Mouse (Mus musculus): ENCODE measurements at regions not wholly inside any gene's neighbourhood (a gene's known extent, or its start where the extent isn't known, plus 50 kb on each side); places are given as distances from the start of the nearest gene placed in this dataset.

GRCm38 (mm10) chr1:71772526-71772925 lies 119.5 kb upstream of the Fn1 start:
- TF ChIP-seq CTCF (IDR thresholded peaks at IDR 0.05; ENCODE audit: low read depth) (no peak), EP300 (IDR thresholded peaks at IDR 0.05; ENCODE audit: low read depth) (no peak)
